Mouse (Mus musculus) activated CD4-positive, CD25-positive, alpha-beta regulatory T cell, adult 4 months (primary cell): Measurements from ENCODE around the gene Brsk2. TPM values are rescaled to one million over a fixed set of nuclear protein-coding genes. Genes with fewer than 3 reads are reported as not detected.
"Not testable (repeated sequence)": the region's sequence is repeated elsewhere in the genome, so short reads cannot be mapped to it uniquely, and the experiment has no call there.

Experiments used
- ATAC-seq: one replicate; pipeline ENCODE4 v1.8.0; 2017
- polyA plus RNA-seq, 2 experiments: library from polyadenylated mRNA; unstranded; fragments of 100-300 nt; shearing (Covaris generic); gene quantifications; one replicate each; pipeline ENCODE4 v1.2.1; 2017

The Brsk2 gene
- under 1 TPM; 0.21 to 0.45 TPM for polyA plus RNA-seq

- peak; percentile 96 for ATAC-seq
These were observed at the start of gene Brsk2 for GRCm38 (mm10) chr7:141948906-141949798. Brsk2 (plus strand) TSS chr7:141949751.

GRCm38 (mm10) chr7:141901825-141902224, 47.7 kb upstream of the Brsk2 start:
- no peak for ATAC-seq

GRCm38 (mm10) chr7:141902269-141902729, 47.3 kb upstream of the Brsk2 start:
- ATAC-seq, result peak; percentile 92

- no peak for ATAC-seq
These were observed 46.8 kb upstream of the Brsk2 start for GRCm38 (mm10) chr7:141902791-141903190.

- ATAC-seq, result no peak
These were observed 41.0 kb upstream of the Brsk2 start for GRCm38 (mm10) chr7:141908591-141908990.

GRCm38 (mm10) chr7:141911305-141911704, 38.2 kb upstream of the Brsk2 start:
- ATAC-seq, result no peak

- no peak for ATAC-seq
These were observed 31.1 kb upstream of the Brsk2 start, which contains the start of gene Tollip for GRCm38 (mm10) chr7:141918407-141918806. Tollip (minus strand) TSS chr7:141918507.

- ATAC-seq, result not testable (repeated sequence)
These were observed 25.4 kb upstream of the Brsk2 start for GRCm38 (mm10) chr7:141924121-141924520.

GRCm38 (mm10) chr7:141924917-141925316, 24.6 kb upstream of the Brsk2 start:
- ATAC-seq, result no peak

- ATAC-seq, result no peak
These were observed 20.9 kb upstream of the Brsk2 start for GRCm38 (mm10) chr7:141928642-141929041.

- ATAC-seq, result no peak
These were observed 15.2 kb upstream of the Brsk2 start for GRCm38 (mm10) chr7:141934128-141934898.

- ATAC-seq, result no peak
These were observed 14.6 kb upstream of the Brsk2 start for GRCm38 (mm10) chr7:141934951-141935350.

- no peak for ATAC-seq
These were observed 6.1 kb upstream of the Brsk2 start for GRCm38 (mm10) chr7:141943444-141943843.

GRCm38 (mm10) chr7:141945927-141946326, 3.6 kb upstream of the Brsk2 start:
- no peak for ATAC-seq

- no peak for ATAC-seq
These were observed 2.0 kb upstream of the Brsk2 start for GRCm38 (mm10) chr7:141947512-141947911.

- ATAC-seq, result no peak
These were observed 1.5 kb upstream of the Brsk2 start for GRCm38 (mm10) chr7:141948045-141948444.

- no peak for ATAC-seq
These were observed 200 bp downstream of the Brsk2 start for GRCm38 (mm10) chr7:141949799-141950103.

GRCm38 (mm10) chr7:141950104-141951013, 808 bp downstream of the Brsk2 start:
- ATAC-seq, result no peak

- ATAC-seq, result no peak
These were observed 2.3 kb downstream of the Brsk2 start for GRCm38 (mm10) chr7:141951821-141952220.

- ATAC-seq, result no peak
These were observed 3.4 kb downstream of the Brsk2 start for GRCm38 (mm10) chr7:141952920-141953319.

GRCm38 (mm10) chr7:141953616-141954015, 4.1 kb downstream of the Brsk2 start:
- ATAC-seq, result no peak

- no peak for ATAC-seq
These were observed 6.1 kb downstream of the Brsk2 start for GRCm38 (mm10) chr7:141955565-141956173.
